In genomic region chr5:31527117-31527680, GRCm38 (mm10) we compare ENCODE assay signal across 8 mouse cellular contexts. TPM values are rescaled to one million over a fixed set of nuclear protein-coding genes. Genes with fewer than 3 reads are reported as not detected.
DNase-seq lines count a peak whose midpoint lies in the region; ATAC-seq and TF ChIP-seq lines count a peak whose summit lies in the region.

No protein-coding gene starts in this region.

- H3K4me1 ChIP-seq in lung, adult 2 months (ENCODE audit: control insufficient read depth, insufficient read depth, low read length) = peaks cover 3% of the 10 kb centered on the region
- peaks cover 5% of the 10 kb centered on the region for H3K4me1 ChIP-seq in brown adipose tissue, adult 24 weeks (ENCODE audit: control insufficient read depth, insufficient read depth, insufficient read length, low read length)
- H3K4me1 ChIP-seq in hindbrain, embryonic 12.5 days = peaks cover 22% of the 10 kb centered on the region

- peaks cover 39% of the 10 kb centered on the region for H3K36me3 ChIP-seq in hindbrain, embryonic 12.5 days

- no peaks in the 10 kb centered on the region for H3K9me3 ChIP-seq in hindbrain, embryonic 12.5 days (replicated peaks)

- ATAC-seq in hindbrain, embryonic 12.5 days (ENCODE audit: low FRiP score) = peak; percentile 54
- 0 out of 2 replicates have a peak, but pooled peaks have one; percentile 8 for ATAC-seq in megakaryocyte progenitor cell, adult 5-6 weeks (replicated peaks; ENCODE audit: poor library complexity)

- no peak for TF ChIP-seq POLR2A in lung, adult 2 months (IDR thresholded peaks at IDR 0.05; ENCODE audit: borderline replicate concordance, extremely low read depth, low read depth, low read length)

- H3K4me3 ChIP-seq in lung, adult 2 months (replicated peaks; ENCODE audit: extremely low read depth, low read depth, low read length) = peak overlapping the region; percentile 93
- H3K4me3 ChIP-seq in brown adipose tissue, adult 24 weeks (ENCODE audit: insufficient read depth, low read depth, low read length) = peak overlapping the region; percentile 98
- H3K4me3 ChIP-seq in hindbrain, embryonic 12.5 days = peak overlapping the region; percentile 95

- H3K27ac ChIP-seq in brown adipose tissue, adult 24 weeks (replicated peaks; ENCODE audit: low read depth, low read length) = no peak overlapping the region
- H3K27ac ChIP-seq in hindbrain, embryonic 12.5 days = peak overlapping the region; percentile 81

- no peak for DNase-seq in lung, adult 2 months
- DNase-seq in lung, postnatal 10 days = no peak
- no peak for DNase-seq in right cerebral cortex, adult 2 months (ENCODE audit: low spot score in 2 of 2)
- DNase-seq in testis, postnatal 14 days (ENCODE audit: low spot score) = no peak
- DNase-seq in layer of hippocampus, adult 11-12 months (ENCODE audit: low spot score) = no peak

- 2% methylated on average over 40 of the region's 40 CpGs for WGBS in lung, adult 2 months
- 5% methylated on average over 40 of the region's 40 CpGs for WGBS in hindbrain, embryonic 12.5 days

- peak overlapping the region; percentile 88 for H3K9ac ChIP-seq in hindbrain, embryonic 12.5 days

- no peaks in the 10 kb centered on the region for H3K27me3 ChIP-seq in hindbrain, embryonic 12.5 days

- TF ChIP-seq CTCF in lung, adult 2 months (IDR thresholded peaks at IDR 0.05; ENCODE audit: insufficient read depth, low read length) = no peak

- H3K4me2 ChIP-seq in hindbrain, embryonic 12.5 days (replicated peaks) = peak overlapping the region; percentile 98

RNA-seq across cellular contexts. Expression of gene Slc4a1ap, which starts 0.4 kb away (rescaled TPM):
- 13.4 and 15.8 TPM in 2 replicates for polyA plus RNA-seq in lung, adult 2 months (2012; rRNA removed)
- polyA plus RNA-seq in brown adipose tissue, adult 24 weeks (2012; ENCODE audit: insufficient read depth, insufficient read length, missing spikeins) = 15.2 and 18.4 TPM in 2 replicates
- polyA plus RNA-seq in hindbrain, embryonic 12.5 days (2016; fragmentation: Nextera tagmentation; extraction: Ambion mirVana) = 35.2 and 40.1 TPM in 2 replicates
- total RNA-seq in megakaryocyte progenitor cell, adult 5-6 weeks (2015) = 65.8 and 65.9 TPM in 2 replicates
- 46.5 and 48.9 TPM in 2 replicates for total RNA-seq in megakaryocyte progenitor cell, adult 5-6 weeks (2017)

RNA-seq across cellular contexts. Expression of gene Supt7l, which starts 0.4 kb away (rescaled TPM):
- 10.9 and 13.3 TPM in 2 replicates for polyA plus RNA-seq in lung, adult 2 months (2012; rRNA removed)
- polyA plus RNA-seq in brown adipose tissue, adult 24 weeks (2012; ENCODE audit: insufficient read depth, insufficient read length, missing spikeins) = 11.2 and 11.5 TPM in 2 replicates
- 28.5 and 34.1 TPM in 2 replicates for polyA plus RNA-seq in hindbrain, embryonic 12.5 days (2016; fragmentation: Nextera tagmentation; extraction: Ambion mirVana)
- total RNA-seq in megakaryocyte progenitor cell, adult 5-6 weeks (2015) = 17.0 and 18.2 TPM in 2 replicates
- total RNA-seq in megakaryocyte progenitor cell, adult 5-6 weeks (2017) = 19.2 and 20.1 TPM in 2 replicates

RNA-seq across cellular contexts. Expression of gene Gpn1, which starts 32.7 kb away (rescaled TPM):
- 10.8 and 14.1 TPM in 2 replicates for polyA plus RNA-seq in lung, adult 2 months (2012; rRNA removed)
- 13.1 and 18.8 TPM in 2 replicates for polyA plus RNA-seq in brown adipose tissue, adult 24 weeks (2012; ENCODE audit: insufficient read depth, insufficient read length, missing spikeins)
- 68.5 and 80.6 TPM in 2 replicates for polyA plus RNA-seq in hindbrain, embryonic 12.5 days (2016; fragmentation: Nextera tagmentation; extraction: Ambion mirVana)
- 19.6 and 23.1 TPM in 2 replicates for total RNA-seq in megakaryocyte progenitor cell, adult 5-6 weeks (2015)
- total RNA-seq in megakaryocyte progenitor cell, adult 5-6 weeks (2017) = 31.6 and 48.5 TPM in 2 replicates

RNA-seq across cellular contexts. Expression of gene 4930548H24Rik, which starts 41.7 kb away (rescaled TPM):
- not detected in 2 replicates for polyA plus RNA-seq in lung, adult 2 months (2012; rRNA removed)
- polyA plus RNA-seq in brown adipose tissue, adult 24 weeks (2012; ENCODE audit: insufficient read depth, insufficient read length, missing spikeins) = not detected in 2 replicates
- polyA plus RNA-seq in hindbrain, embryonic 12.5 days (2016; fragmentation: Nextera tagmentation; extraction: Ambion mirVana) = not detected in 2 replicates
- 0.05 TPM in 1 of 2 replicates, not detected in the other for total RNA-seq in megakaryocyte progenitor cell, adult 5-6 weeks (2015)
- 0.37 and 0.68 TPM in 2 replicates for total RNA-seq in megakaryocyte progenitor cell, adult 5-6 weeks (2017)
